Mouse (Mus musculus) heart, postnatal 25 days (tissue): ENCODE measurements around the gene Olfr906. TPM values are rescaled to one million over a fixed set of nuclear protein-coding genes. Genes with fewer than 3 reads are reported as not detected.

ENCODE experiments used
- DNase-seq: peaks from one replicate; pipeline ENCODE4 v3.0.0; 2022; ENCODE audit warnings: low spot score
- intact Hi-C: fragments of 180-260 bp; cut with DNase I; formaldehyde crosslinking; loops from one replicate; pipeline ENCODE4 v1.15.1; 2025
- total RNA-seq, 2 experiments: library from RNA; stranded (reverse); gene quantifications; 2 replicates each; pipeline ENCODE4 v1.2.3; 2021

Gene Olfr906
- total RNA-seq, result not detected

DNA sequence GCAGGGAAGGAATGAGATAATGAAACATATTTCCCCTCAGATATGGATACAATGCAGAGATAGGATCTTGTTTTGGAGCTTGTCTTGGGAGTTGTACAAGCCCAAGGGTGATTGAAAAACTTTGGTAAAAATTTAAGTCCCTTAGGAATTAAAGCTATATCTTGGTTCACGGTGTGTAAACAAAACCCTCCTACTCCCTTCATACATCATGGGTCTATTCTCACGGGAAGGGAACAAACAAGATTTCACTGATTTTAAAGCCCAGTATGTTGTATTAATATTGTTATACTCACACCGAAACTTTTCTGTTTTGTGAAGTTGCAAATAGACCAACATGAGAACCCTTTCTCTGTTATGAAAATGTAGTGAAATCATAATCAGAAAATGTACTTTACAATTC lies at the start of gene Olfr906:
TSS of gene Olfr906 (plus strand) at position 301 of the 400 bp plus-strand sequence.
- intact Hi-C loops, result no loop called here
- DNase-seq, result no peak

DNA sequence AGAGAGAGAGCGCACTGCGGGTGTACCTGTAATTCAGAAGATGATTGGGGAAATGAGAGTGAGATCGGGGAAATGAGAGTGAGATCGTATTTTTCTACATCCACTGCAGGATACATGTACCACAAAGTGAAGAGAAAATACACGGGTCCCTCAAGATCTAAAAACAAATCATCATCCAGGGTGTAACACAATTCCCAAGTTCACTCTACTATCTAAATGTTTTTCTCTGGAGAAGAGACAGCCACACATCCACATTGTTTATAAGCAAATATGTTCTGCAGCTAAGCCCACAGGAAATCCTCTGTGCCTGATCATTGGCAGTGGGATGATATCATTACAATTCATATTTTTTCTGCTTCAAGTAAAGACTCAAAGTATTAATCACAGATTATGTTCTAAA lies 39.5 kb upstream of the Olfr906 start, which contains the start of gene Olfr902:
TSS of gene Olfr902 (plus strand) at position 301 of the 400 bp plus-strand sequence.
- no peak for DNase-seq
- intact Hi-C loops, result no loop called here

DNA sequence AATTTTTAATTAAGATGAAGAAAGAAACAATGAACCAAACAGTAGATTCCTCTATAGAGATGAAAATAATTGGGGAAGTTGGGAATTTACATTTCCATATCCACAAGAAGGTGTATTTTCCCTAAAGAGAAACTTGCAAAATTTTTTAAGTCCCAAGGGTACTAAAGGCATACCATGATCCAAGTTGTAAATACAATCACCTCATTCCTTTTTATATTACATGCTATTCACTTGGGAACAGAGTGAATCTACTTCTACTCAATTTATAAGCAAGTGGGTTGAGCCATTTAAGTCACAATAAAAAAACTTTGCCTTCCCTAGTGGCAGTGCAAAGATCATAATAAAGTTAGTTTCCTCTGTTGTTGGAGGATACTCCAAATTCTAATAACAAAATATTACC lies 24.0 kb upstream of the Olfr906 start, which contains the start of gene Olfr904:
TSS of gene Olfr904 (plus strand) at position 301 of the 400 bp plus-strand sequence.
- DNase-seq, result no peak
- intact Hi-C loops, result no loop called here

DNA sequence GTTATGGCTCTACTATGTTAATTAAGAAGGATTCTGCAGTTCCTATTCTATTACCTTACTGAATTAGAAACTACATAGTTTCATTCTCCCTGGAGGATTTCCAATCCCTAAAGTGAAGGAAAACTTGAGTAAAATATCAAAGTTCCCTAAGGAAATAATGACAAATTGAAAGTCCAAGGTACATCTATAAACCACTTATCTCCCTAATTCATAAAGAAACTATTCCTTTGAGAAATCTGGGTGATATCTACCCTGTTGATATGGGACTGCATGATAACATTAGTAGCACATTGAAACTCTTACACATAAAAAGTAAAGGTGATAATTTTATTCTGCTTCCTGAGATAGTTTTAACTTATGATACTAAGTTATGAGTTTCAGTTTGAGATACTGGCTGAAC lies 16.1 kb upstream of the Olfr906 start, which contains the start of gene Olfr905:
TSS of gene Olfr905 (plus strand) at position 301 of the 400 bp plus-strand sequence.
- DNase-seq, result no peak
- intact Hi-C loops, result no loop called here

DNA sequence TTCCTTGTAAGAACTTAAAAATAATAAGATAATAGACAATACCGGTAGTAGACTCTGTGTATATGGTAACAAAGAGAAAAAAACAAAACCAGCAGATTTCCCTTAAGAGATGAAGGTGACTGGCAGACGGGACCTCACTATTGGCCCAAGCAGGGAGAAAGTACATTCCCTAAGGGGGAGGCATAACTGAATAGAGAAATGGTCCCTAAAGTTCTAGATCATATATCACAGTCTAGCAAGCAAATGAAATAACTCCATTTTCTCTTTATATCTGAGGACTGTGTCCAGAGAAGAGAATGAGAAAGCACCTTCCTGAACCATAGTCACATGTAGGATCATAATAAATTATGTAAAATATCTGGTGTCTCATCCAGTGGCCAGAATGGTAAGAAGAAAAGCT lies 8.6 kb downstream of the Olfr906 start, which contains the start of gene Olfr907:
TSS of gene Olfr907 (plus strand) at position 301 of the 400 bp plus-strand sequence.
- DNase-seq, result no peak
- intact Hi-C loops, result no loop called here

DNA sequence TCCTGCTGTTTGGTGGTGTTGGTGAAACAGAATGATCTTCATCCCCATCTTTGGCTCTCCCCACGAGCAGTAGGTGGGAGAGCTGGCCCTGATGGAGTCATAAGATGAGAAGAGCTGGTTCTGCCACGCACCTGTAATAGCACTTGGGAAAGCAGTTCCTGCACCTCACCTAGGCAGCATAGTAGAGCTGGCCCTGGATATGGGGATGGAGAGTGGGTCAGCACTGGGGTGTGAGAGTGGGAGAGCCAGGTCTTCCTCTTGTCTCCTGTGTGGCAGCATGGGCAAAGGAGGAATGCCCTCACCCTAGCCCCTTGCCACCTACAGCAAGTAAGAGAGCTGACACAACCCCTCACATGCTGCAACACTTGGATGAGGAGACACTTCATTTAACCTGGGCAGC lies 25.5 kb downstream of the Olfr906 start:
- DNase-seq, result no peak
- intact Hi-C loops, result no loop called here

DNA sequence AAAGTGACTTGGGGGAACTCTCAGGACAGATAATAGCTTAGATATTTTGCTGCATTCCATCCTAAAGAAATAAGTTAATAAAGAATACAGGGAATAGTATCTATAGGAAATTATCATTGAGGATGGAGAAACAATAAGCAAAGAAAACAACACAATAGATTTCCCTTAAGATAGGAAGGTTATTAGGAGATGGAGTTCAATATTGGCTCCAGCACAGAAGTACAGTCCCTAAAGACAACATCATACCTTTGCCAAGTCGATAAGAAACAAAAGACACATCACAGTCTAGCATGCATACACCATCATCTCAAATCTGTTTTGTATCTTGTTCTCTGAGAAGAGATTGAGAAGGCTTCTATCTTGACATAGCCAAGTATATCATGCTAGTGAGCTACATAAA lies 34.4 kb downstream of the Olfr906 start, which contains the start of gene Olfr911-ps1:
TSS of gene Olfr911-ps1 (plus strand) at position 301 of the 400 bp plus-strand sequence.
- DNase-seq, result no peak
- intact Hi-C loops, result no loop called here

DNA sequence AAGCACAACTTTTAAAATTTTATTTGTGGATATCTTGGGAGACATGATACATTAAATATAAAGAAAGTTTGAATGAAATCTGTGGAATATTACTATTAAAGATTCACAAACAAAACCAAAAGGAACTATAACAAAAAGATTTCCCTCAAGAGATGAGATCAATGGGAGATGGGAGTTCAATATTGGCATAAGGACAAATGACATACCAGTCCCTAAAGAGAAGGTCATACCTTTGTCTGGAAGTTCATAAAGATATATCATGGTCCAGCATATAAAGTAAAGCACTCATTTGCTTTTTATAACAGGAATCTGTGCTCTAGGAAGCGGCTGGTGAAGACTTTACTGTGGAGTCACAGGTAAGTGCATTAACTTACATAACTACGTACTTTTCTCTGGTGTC lies 50.7 kb downstream of the Olfr906 start, which contains the start of gene Olfr910:
TSS of gene Olfr910 (plus strand) at position 301 of the 400 bp plus-strand sequence.
- DNase-seq, result no peak
- intact Hi-C loops, result no loop called here

Other genes with a start within 250 kb of the Olfr906 start
- gene Olfr143, start 234.3 kb upstream of the Olfr906 start, total RNA-seq, result not detected
- gene Olfr895, start 219.2 kb upstream of the Olfr906 start, total RNA-seq, result not detected
- gene Olfr896-ps1, start 196.0 kb upstream of the Olfr906 start, total RNA-seq, result not detected
- not detected for gene Olfr25, start 158.0 kb upstream of the Olfr906 start, total RNA-seq
- not detected for gene Olfr898, start 138.7 kb upstream of the Olfr906 start, total RNA-seq
- gene Olfr250, start 120.2 kb upstream of the Olfr906 start, total RNA-seq, result not detected
- not detected for gene Olfr251, start 110.0 kb upstream of the Olfr906 start, total RNA-seq
- not detected for gene Olfr147, start 85.4 kb upstream of the Olfr906 start, total RNA-seq
- gene Olfr901, start 57.6 kb upstream of the Olfr906 start, total RNA-seq, result not detected
- gene Olfr902, start 39.4 kb upstream of the Olfr906 start, total RNA-seq, result not detected
- gene Olfr904, start 23.9 kb upstream of the Olfr906 start, total RNA-seq, result not detected
- gene Olfr905, start 16.0 kb upstream of the Olfr906 start, total RNA-seq, result not detected
- not detected for gene Olfr907, start 8.7 kb downstream of the Olfr906 start, total RNA-seq
- gene Olfr911-ps1, start 34.5 kb downstream of the Olfr906 start, total RNA-seq, result not detected
- gene Olfr910, start 50.8 kb downstream of the Olfr906 start, total RNA-seq, result not detected
- gene Olfr912, start 93.1 kb downstream of the Olfr906 start, total RNA-seq, result not detected
- gene Olfr913, start 105.7 kb downstream of the Olfr906 start, total RNA-seq, result not detected
- gene Olfr914, start 118.0 kb downstream of the Olfr906 start, total RNA-seq, result not detected
- gene Olfr916, start 172.8 kb downstream of the Olfr906 start, total RNA-seq, result not detected
- gene Olfr917, start 178.8 kb downstream of the Olfr906 start, total RNA-seq, result not detected
- not detected for gene Olfr918, start 187.5 kb downstream of the Olfr906 start, total RNA-seq
- gene Olfr919, start 216.6 kb downstream of the Olfr906 start, total RNA-seq, result not detected
- 10 to 100 TPM; 28.7 to 33.5 TPM for gene Vwa5a, start 231.2 kb downstream of the Olfr906 start, total RNA-seq